Mouse (Mus musculus) intestine, embryonic 14.5 days (tissue): ENCODE results near the gene Mtfr2. TPM values are rescaled to one million over a fixed set of nuclear protein-coding genes. Genes with fewer than 3 reads are reported as not detected.
A peak's percentile ranks its signal among the peaks of the same experiment; 100 is the strongest.

Experiments used
- ATAC-seq: fragments of 200-750 bp; cut with Nextera tagmentation; replicated peaks from 2 replicates; pipeline ENCODE4 v1.8.0; 2017; ENCODE audit warnings: low read depth, moderate number of reproducible peaks, moderate TSS enrichment, moderate library complexity; ENCODE audit not compliant: low FRiP score, low TSS enrichment
- DNase-seq: peaks from one replicate; pipeline ENCODE4 v3.0.0-alpha.2; 2018; ENCODE audit warnings: low spot score
- H3K27ac ChIP-seq: fragments of 300-500 bp; sonication (generic); 2 replicates; pipeline ENCODE4 v1.5.1; 2014; ENCODE audit warnings: low read depth, mild to moderate bottlenecking, control low read depth
- H3K27me3 ChIP-seq: fragments of 300-500 bp; sonication (generic); replicated peaks from 2 replicates; pipeline ENCODE4 v1.6.1; 2014; ENCODE audit warnings: low read length, control low read depth; ENCODE audit not compliant: control insufficient read depth, insufficient read depth
- H3K36me3 ChIP-seq: fragments of 300-500 bp; sonication (generic); 2 replicates; pipeline ENCODE4 v1.6.1; 2014; ENCODE audit warnings: low read length, control low read depth; ENCODE audit not compliant: control insufficient read depth, insufficient read depth
- H3K4me1 ChIP-seq: fragments of 300-500 bp; sonication (generic); replicated peaks from 2 replicates; pipeline ENCODE4 v1.6.1; 2014; ENCODE audit warnings: low read length, control low read depth, mixed read lengths; ENCODE audit not compliant: control insufficient read depth, insufficient read depth
- H3K4me2 ChIP-seq: fragments of 300-500 bp; sonication (generic); 2 replicates; pipeline ENCODE4 v1.6.1; 2014; ENCODE audit warnings: low read length
- H3K4me3 ChIP-seq: fragments of 300-500 bp; sonication (generic); 2 replicates; pipeline ENCODE4 v1.5.1; 2014; ENCODE audit warnings: low read depth, low read length, control low read depth, mixed read lengths
- H3K9ac ChIP-seq: fragments of 300-500 bp; sonication (generic); 2 replicates; pipeline ENCODE4 v1.6.1; 2014; ENCODE audit warnings: mild to moderate bottlenecking, low read length
- H3K9me3 ChIP-seq: fragments of 300-500 bp; sonication (generic); 2 replicates; pipeline ENCODE4 v1.6.1; 2016; ENCODE audit warnings: low read length, control low read depth; ENCODE audit not compliant: control insufficient read depth
- WGBS: fragments of 180-500 bp; shearing (Covaris S2); extraction: QIAGEN DNeasy Blood & Tissue Kit; methylation state at CpG from one replicate; pipeline ENCODE4 v1.1.7; 2014; 5-methylcytosine and 5-hydroxymethylcytosine counted together
- polyA plus RNA-seq: library from polyadenylated mRNA; unstranded; fragments of >200 nt; fragmentation: Nextera tagmentation; extraction: Ambion mirVana; gene quantifications from 2 replicates; pipeline ENCODE4 v1.2.1, GENCODE M21; 2014

The Mtfr2 gene
- polyA plus RNA-seq = 2.6 and 2.7 TPM in 2 replicates

DNA sequence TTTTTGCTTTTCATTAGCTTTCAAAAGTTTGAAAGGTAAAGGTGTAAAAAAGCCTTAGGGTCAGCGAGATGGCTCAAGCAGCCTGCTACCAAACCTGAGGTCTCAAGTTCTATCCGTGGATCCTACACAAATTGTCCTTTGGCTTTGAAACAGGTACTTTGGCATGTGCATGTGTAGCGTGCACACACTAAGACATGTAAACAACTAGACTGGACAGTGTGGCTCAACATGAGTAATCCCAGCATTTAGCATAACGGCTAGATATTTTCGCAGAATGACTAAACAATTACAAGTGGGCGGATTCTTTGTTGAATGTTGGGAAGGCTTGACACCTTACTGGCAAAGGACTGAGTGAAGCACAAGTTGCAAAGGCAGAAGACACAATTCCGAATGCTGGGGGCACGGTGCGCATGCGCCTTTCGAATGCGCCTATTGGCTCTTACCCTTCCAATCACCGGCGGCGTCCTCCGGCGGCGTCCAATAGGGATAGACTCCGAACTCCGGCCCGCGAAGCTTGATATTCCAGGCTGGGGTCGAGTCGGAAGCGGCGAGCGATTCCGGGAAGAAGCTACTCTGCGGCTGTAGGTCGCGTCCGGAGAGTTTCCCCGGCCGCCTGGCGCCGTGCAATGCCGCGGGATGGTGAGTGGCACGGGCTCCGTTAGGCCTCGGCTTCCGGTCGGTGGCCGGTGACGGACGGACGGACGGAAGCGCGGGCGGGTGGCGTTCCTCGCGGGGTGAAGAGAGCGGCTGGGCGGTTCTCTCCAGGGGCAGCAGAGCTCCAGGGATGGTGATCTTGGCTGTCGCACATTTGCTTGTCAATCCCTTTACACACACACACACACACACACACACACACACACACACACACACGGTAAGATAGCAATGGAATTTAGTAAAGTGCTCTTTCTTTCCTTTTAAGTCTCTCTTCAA lies at the start of gene Mtfr2:
Mtfr2 (plus strand) TSS at position 486 of the 930 bp plus-strand sequence.
- Histone ChIP-seq H3K27ac (no peak within 1 kb of the TSS), H3K9me3 (no peaks in the 10 kb centered on the region), H3K36me3 (peaks cover 44% of the 10 kb centered on the region), H3K27me3 (no peaks in the 10 kb centered on the region), H3K9ac (peak within 1 kb of the TSS; percentile 61), H3K4me1 (peaks cover 5% of the 10 kb centered on the region), H3K4me2 (peak within 1 kb of the TSS; percentile 74), H3K4me3 (peak within 1 kb of the TSS; percentile 65)
- ATAC-seq (peak; percentile 94), DNase-seq (peak; percentile 96)
- 2% methylated on average over 58 of the region's 58 CpGs for WGBS

DNA sequence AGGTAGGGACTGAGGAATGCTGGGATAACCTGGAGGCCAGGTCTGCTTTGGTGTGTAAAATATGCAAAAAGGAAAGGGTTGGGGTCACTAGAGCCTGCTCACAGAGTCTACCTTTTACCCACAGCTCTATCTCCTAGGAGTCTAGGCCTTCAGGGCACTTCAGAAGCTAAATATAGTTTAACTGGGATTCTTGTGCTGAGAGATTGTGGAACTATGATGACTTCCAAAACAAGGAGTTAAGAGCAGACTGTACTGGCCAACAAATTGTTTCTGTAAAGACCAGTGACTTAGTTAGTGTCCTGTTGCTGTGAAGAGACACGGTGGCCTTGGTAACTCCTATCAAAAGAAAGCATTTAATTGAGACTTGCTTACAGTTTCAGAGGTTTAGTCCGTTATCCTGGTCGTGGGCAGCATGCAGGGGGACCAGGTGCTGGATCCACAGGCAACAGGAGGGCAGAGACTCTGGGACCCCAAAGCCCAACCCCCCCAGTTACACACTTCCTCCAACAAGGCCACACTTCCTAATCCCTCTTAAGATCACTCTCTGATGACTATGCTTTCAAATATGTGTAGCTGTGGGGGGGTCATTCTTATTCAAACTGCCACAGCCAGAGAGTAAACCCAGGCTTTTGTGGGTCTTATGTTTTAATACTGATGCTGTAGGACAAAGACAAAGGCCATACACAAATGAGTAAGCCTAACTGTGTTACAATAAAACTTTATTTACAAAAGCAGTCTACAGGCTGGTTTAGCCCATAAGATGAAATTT lies 49.2 kb upstream of the Mtfr2 start:
- Histone ChIP-seq H3K4me1 (no peaks in the 10 kb centered on the region), H3K36me3 (no peaks in the 10 kb centered on the region), H3K27me3 (no peaks in the 10 kb centered on the region), H3K4me3 (no peak overlapping the region), H3K27ac (no peak overlapping the region), H3K9ac (no peak overlapping the region), H3K9me3 (no peaks in the 10 kb centered on the region), H3K4me2 (no peak overlapping the region)
- 69% methylated on average over 3 of the region's 3 CpGs for WGBS
- no peak for DNase-seq
- ATAC-seq = no peak

DNA sequence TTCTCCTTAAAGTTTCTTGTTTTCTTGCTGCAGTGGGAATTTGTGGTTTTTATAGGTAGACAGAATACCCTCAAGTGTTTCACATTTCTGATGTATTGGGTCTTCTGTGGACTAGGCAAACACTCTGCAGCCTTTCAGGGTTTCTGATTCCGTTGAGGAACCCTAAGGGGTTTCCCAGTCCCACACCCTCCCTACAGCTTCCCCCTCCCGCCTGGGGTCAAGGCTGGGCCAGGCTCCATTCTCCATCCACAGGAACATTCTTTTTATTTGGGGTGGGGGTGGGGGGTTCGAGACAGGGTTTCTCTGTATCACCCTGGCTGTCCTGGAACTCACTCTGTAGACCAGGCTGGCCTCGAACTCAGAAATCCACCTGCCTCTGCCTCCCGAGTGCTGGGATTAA lies 48.5 kb upstream of the Mtfr2 start:
- no peaks in the 10 kb centered on the region for H3K9me3 ChIP-seq
- no peaks in the 10 kb centered on the region for H3K36me3 ChIP-seq
- no peak overlapping the region for H3K4me3 ChIP-seq
- H3K27me3 ChIP-seq = no peaks in the 10 kb centered on the region
- no peak overlapping the region for H3K27ac ChIP-seq
- H3K9ac ChIP-seq = no peak overlapping the region
- WGBS = 74% methylated on average over 5 of the region's 5 CpGs
- ATAC-seq (no peak), DNase-seq (no peak)
- no peak overlapping the region for H3K4me2 ChIP-seq
- H3K4me1 ChIP-seq = no peaks in the 10 kb centered on the region

DNA sequence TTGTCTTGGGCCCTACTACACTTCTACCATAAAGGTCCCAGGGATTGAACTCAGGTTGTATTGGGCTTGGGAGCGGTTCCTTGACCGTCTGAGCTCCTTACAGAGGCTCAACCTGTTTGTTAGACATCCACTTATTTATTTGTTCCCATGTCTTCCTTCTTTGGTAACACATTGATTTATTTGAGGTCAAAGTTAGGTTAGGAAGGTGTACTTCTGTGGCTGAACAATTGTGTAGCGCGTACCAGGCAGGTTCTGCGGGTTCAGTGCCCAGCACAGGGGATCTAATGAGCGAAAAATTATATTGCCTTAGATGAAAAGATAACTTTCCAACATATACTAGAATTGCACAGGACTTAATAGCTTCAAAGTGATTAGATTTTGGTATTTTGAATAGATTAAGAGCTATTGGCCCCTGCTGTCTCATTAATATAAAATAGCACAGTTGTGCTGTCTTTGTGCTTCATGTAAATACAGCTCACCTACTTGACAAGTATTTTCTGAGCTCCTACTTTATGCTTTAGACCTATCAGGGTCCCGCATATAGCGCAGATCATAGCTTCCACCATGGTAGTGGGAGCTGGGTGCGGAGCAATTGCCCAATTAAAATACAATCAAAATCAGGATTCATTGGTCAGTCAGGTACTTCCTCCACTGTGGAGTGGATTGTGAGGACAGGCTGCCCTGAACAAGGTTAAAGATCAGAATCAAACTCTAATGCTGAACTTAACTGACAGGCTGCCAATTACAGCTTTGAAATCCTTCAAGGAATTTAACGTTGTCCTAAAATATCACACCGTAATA lies 36.4 kb upstream of the Mtfr2 start:
- ATAC-seq (no peak), DNase-seq (no peak)
- Histone ChIP-seq H3K36me3 (peaks cover 6% of the 10 kb centered on the region; the same call in 1 of the 2 replicates), H3K27ac (peak overlapping the region; percentile 95), H3K4me1 (peaks cover 14% of the 10 kb centered on the region), H3K4me3 (peak overlapping the region; percentile 96), H3K9me3 (no peaks in the 10 kb centered on the region), H3K4me2 (peak overlapping the region; percentile 66), H3K9ac (peak overlapping the region; percentile 94), H3K27me3 (no peaks in the 10 kb centered on the region)
- 38% methylated on average over 11 of the region's 11 CpGs for WGBS

DNA sequence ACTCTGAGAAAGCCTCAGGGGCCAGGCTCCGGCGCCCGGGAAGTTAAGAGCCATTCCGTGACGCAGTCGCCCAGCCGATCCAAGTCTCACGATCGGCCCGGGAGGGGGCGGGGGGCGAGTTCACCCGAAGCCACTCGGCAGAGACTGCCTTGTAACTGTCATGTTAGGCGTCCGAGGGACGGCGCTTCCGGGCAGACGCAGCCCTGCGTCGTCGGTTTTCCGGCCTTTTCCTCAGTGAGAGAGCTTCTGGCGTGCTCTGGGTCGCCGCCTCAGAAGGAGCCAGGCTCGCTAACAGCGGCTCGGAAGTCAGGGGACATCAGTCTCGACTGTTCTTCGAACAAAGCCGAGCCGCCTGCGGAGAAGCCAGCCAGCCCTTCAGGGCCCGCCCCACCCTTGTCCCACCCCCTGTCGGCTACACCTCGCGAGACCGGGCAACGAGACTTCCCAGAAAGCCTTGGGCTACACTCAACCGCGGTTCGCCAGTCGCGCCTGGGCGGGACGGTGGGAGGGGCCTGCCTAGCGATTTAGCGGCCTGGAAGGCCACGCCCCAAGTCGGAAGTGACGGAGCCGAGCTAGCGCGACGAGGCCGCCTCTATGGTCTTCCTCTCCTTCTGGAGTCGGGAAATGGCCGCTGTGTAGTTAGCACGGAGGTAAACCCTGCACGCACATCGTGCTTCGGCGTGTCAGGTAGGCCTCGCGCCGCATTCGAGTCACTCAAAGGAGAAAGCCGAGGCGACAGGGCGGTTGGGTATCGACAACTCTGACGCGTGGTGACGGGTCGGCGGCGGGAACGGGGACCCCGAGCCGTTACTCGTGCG lies 35.4 kb upstream of the Mtfr2 start, which contains the start of gene Bclaf1:
Bclaf1 (plus strand) TSS at position 552 of the 818 bp plus-strand sequence.
- Histone ChIP-seq H3K27me3 (no peaks in the 10 kb centered on the region), H3K9ac (peak within 1 kb of the TSS; percentile 94), H3K4me2 (peak within 1 kb of the TSS; percentile 66), H3K4me1 (peaks cover 14% of the 10 kb centered on the region), H3K27ac (peak within 1 kb of the TSS; percentile 95), H3K36me3 (peaks cover 6% of the 10 kb centered on the region; the same call in 1 of the 2 replicates), H3K4me3 (peak within 1 kb of the TSS; percentile 96), H3K9me3 (no peaks in the 10 kb centered on the region)
- under 1% methylated on average over 84 of the region's 84 CpGs for WGBS
- ATAC-seq (peak; percentile 99), DNase-seq (peak; percentile 99)

DNA sequence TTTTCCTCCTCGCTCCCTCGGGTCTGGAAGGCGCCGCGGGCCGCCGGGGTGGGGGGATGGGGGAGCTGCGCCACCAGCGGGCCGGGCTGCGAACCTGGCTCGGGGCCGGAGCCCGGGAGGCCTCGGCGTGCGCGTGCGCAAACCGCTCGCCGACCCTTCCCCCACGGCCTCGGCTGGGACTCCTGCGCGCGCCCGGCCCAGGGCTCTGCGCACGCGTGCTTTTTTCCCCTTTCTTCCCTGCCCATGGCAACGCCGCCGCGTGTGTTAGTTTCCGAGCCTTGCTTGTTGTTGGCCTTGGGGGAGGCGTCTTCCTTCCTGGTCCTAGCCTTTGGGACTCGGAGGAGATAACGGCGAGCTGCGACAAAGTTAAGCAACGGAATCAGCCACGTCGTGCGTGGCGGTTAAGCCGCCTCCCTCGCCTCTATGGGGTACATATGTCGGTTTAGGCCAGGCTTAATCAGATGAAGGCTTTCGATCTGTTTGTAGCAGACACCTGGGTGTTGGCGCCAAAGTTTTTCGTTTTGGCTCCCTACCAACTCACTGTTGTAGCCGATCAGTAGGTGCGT lies 34.8 kb upstream of the Mtfr2 start:
- no peaks in the 10 kb centered on the region for H3K27me3 ChIP-seq
- peaks cover 14% of the 10 kb centered on the region for H3K4me1 ChIP-seq

DNA sequence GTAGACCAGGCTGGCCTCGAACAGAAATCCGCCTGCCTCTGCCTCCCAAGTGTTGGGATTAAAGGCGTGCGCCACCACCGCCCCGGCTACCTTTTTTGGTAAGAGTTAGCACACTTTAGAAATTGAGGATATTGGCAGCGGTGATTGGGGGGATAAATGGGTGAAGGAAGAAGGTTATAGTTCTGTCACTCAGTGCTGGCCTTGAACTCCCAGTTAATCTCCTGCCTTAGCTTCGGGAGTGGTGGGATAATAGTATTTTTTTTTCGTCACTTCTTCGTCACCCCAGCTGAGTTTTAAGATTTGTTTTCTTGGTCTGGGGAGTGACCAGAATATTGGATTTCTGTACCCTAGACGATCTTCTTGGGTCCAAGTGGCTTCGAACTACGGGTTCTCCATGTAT lies 34.1 kb upstream of the Mtfr2 start:
- 47% methylated on average over 13 of the region's 13 CpGs for WGBS
- ATAC-seq = no peak

More for the DNA sequence above, 34.8 kb upstream of the Mtfr2 start:
- Histone ChIP-seq H3K27ac (peak overlapping the region; percentile 95), H3K9me3 (no peaks in the 10 kb centered on the region), H3K4me3 (peak overlapping the region; percentile 96), H3K36me3 (peaks cover 7% of the 10 kb centered on the region; the same call in 1 of the 2 replicates), H3K9ac (peak overlapping the region; percentile 94), H3K4me2 (peak overlapping the region; percentile 59)
- WGBS = under 1% methylated on average over 49 of the region's 54 CpGs
- peak; percentile 92 for DNase-seq
- peak; percentile 81 for ATAC-seq

More for the DNA sequence above, 34.1 kb upstream of the Mtfr2 start:
- Histone ChIP-seq H3K4me2 (peak overlapping the region; percentile 59), H3K27ac (peak overlapping the region; percentile 95; the same call in 1 of the 2 replicates), H3K4me1 (peaks cover 14% of the 10 kb centered on the region), H3K9ac (peak overlapping the region; percentile 94), H3K9me3 (no peaks in the 10 kb centered on the region), H3K27me3 (no peaks in the 10 kb centered on the region), H3K4me3 (peak overlapping the region; percentile 96), H3K36me3 (peaks cover 12% of the 10 kb centered on the region; the same call in 1 of the 2 replicates)
- no peak for DNase-seq
